Mouse (Mus musculus): ENCODE measurements around the gene Gm14569. TPM values are rescaled to one million over a fixed set of nuclear protein-coding genes. Genes with fewer than 3 reads are reported as not detected.

Gm14569 gene
- polyA plus RNA-seq (2014; fragmentation: Nextera tagmentation; extraction: Ambion mirVana), result not detected in 2 replicates

DNA sequence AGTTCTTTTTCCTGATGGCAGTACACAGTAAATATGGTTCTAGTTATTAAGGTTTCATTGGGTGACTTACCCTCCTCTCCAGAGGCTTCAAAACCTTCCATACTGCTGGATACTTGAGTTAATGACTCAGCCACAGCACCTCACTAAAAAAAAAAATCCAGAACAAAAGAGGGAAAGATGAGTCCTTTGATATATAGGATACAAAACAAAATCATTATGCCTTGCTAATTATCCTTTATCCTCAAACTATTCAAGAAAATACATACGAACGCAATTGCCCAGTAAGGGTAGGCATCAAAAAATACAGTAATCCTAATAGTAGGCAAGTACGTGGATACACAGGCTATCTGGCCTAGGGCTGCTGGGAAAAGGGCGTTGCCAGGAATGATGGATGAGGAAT lies at the start of gene Gm14569:
Gm14569 (minus strand) TSS at position 101 of the 400 bp plus-strand sequence.
- DNase-seq (ENCODE audit: low spot score) (no peak), ATAC-seq (replicated peaks; ENCODE audit: insufficient number of reproducible peaks, low FRiP score, low TSS enrichment, low read depth) (no peak)
- Histone ChIP-seq H3K4me1 (ENCODE audit: control insufficient read depth, insufficient read depth, low read length) (no peaks in the 10 kb centered on the region), H3K4me2 (ENCODE audit: low read depth, low read length) (no peak within 1 kb of the TSS), H3K9ac (replicated peaks; ENCODE audit: low read length) (no peak within 1 kb of the TSS), H3K27ac (replicated peaks; ENCODE audit: low read depth, low read length) (no peak within 1 kb of the TSS), H3K36me3 (replicated peaks; ENCODE audit: control insufficient read depth, insufficient read depth, low read depth, low read length) (no peaks in the 10 kb centered on the region), H3K4me3 (ENCODE audit: low read depth, low read length) (no peak within 1 kb of the TSS), H3K27me3 (ENCODE audit: control insufficient read depth, insufficient read depth, low read length) (no peaks in the 10 kb centered on the region), H3K9me3 (replicated peaks; ENCODE audit: control insufficient read depth, low read length) (no peaks in the 10 kb centered on the region)
- WGBS, result 89% methylated on average over 4 of the region's 4 CpGs

DNA sequence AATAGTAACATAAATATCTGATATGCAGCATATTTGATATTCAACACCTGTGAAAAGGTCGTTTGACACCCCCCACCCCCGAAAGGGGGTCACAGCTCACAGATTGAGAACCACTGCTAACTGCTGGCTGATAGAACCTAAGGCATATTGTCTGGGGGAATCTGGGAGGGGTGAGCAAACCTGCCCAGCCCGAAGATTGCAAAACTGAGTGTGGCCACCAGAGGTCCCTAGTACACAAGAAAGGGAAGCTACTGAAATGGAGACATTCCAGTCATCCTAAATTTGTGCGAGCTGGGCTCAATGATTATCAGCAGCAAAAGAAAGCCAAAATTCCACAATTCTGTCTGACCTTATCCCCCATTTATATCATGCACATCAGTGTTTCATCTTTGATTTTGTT lies 42.9 kb upstream of the Gm14569 start:
- H3K9ac ChIP-seq (replicated peaks; ENCODE audit: low read length), result no peak overlapping the region
- H3K4me2 ChIP-seq (ENCODE audit: low read depth, low read length), result no peak overlapping the region
- H3K27ac ChIP-seq (replicated peaks; ENCODE audit: low read depth, low read length), result no peak overlapping the region
- 15% methylated on average over 4 of the region's 4 CpGs for WGBS
- H3K27me3 ChIP-seq (ENCODE audit: control insufficient read depth, insufficient read depth, low read length), result no peaks in the 10 kb centered on the region
- no peak for ATAC-seq (replicated peaks; ENCODE audit: insufficient number of reproducible peaks, low FRiP score, low TSS enrichment, low read depth)
- H3K9me3 ChIP-seq (replicated peaks; ENCODE audit: control insufficient read depth, low read length), result no peaks in the 10 kb centered on the region
- peak; percentile 76 for DNase-seq (ENCODE audit: low spot score)
- H3K36me3 ChIP-seq (replicated peaks; ENCODE audit: control insufficient read depth, insufficient read depth, low read depth, low read length), result no peaks in the 10 kb centered on the region
- no peak overlapping the region for H3K4me3 ChIP-seq (ENCODE audit: low read depth, low read length)
- H3K4me1 ChIP-seq (ENCODE audit: control insufficient read depth, insufficient read depth, low read length), result no peaks in the 10 kb centered on the region

DNA sequence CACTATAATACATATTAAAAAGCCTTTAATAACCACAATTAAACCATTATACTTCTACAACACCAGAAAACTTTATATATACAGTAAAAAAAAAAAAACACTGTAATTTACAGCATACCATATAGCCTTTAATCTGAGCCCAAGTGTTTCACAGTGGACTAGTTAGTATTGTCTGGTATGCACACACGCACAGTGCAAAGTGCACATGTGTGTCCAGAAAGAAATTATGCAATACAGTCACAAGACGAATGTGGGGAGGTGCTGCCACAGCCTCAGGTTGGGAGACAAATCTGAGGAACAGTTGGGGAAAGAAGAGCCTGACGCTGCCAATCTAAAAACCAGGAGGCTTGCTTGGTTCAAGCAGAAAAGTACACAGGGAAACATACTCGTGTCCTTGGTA lies 42.1 kb upstream of the Gm14569 start:
- H3K27ac ChIP-seq (replicated peaks; ENCODE audit: low read depth, low read length), result no peak overlapping the region
- WGBS, result 65% methylated on average over 4 of the region's 4 CpGs
- no peak overlapping the region for H3K4me3 ChIP-seq (ENCODE audit: low read depth, low read length)
- no peaks in the 10 kb centered on the region for H3K36me3 ChIP-seq (replicated peaks; ENCODE audit: control insufficient read depth, insufficient read depth, low read depth, low read length)
- no peak overlapping the region for H3K4me2 ChIP-seq (ENCODE audit: low read depth, low read length)
- no peak overlapping the region for H3K9ac ChIP-seq (replicated peaks; ENCODE audit: low read length)
- no peaks in the 10 kb centered on the region for H3K27me3 ChIP-seq (ENCODE audit: control insufficient read depth, insufficient read depth, low read length)
- ATAC-seq (replicated peaks; ENCODE audit: insufficient number of reproducible peaks, low FRiP score, low TSS enrichment, low read depth) (no peak), DNase-seq (ENCODE audit: low spot score) (no peak)
- no peaks in the 10 kb centered on the region for H3K9me3 ChIP-seq (replicated peaks; ENCODE audit: control insufficient read depth, low read length)
- H3K4me1 ChIP-seq (ENCODE audit: control insufficient read depth, insufficient read depth, low read length), result no peaks in the 10 kb centered on the region

DNA sequence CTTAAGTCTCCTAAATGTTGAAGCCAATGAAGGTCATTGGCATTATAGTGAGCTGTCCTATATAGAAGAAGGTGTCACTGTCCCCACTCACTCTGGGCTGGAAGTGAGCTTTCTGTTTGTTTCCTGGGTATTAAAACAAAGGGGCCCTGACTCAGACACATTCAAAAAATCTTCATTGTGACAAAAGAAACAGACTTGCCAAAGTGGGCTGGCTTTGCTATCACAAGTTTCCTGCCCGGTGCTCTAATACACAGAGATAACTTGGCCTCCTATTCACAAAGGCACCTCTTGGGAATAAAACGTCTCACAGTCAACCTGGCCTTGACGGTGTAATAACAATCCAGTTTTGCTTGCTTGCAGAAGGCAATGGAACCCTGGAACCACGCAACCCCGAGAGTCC lies 38.6 kb upstream of the Gm14569 start:
- 75% methylated on average over 5 of the region's 5 CpGs for WGBS

DNA sequence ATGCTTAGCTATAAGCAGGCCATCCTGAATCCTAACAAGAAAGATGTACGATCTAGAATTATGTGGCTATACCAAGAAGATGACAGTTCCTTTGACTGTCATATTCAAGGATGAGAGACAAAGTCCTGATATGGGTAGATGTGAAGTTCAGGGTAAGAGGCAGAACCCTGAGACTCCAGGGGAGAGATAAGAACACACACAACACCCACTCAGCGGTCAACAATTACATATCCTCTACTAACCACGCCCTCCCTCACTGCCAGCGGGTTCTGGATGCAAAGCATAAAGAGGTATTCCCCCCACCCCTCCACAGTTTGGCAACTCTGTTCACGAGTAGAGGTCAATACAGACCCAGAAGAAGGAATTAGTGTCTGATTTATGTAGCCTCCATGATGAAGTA lies 32.1 kb upstream of the Gm14569 start:
- WGBS, result 80% methylated on average over 5 of the region's 5 CpGs
- H3K27ac ChIP-seq (replicated peaks; ENCODE audit: low read depth, low read length), result no peak overlapping the region
- no peak overlapping the region for H3K4me3 ChIP-seq (ENCODE audit: low read depth, low read length)

More for the DNA sequence above, 38.6 kb upstream of the Gm14569 start:
- H3K27ac ChIP-seq (replicated peaks; ENCODE audit: low read depth, low read length), result no peak overlapping the region
- ATAC-seq (replicated peaks; ENCODE audit: insufficient number of reproducible peaks, low FRiP score, low TSS enrichment, low read depth), result no peak
- no peaks in the 10 kb centered on the region for H3K27me3 ChIP-seq (ENCODE audit: control insufficient read depth, insufficient read depth, low read length)
- DNase-seq (ENCODE audit: low spot score), result no peak
- no peaks in the 10 kb centered on the region for H3K36me3 ChIP-seq (replicated peaks; ENCODE audit: control insufficient read depth, insufficient read depth, low read depth, low read length)
- H3K4me3 ChIP-seq (ENCODE audit: low read depth, low read length), result no peak overlapping the region
- no peaks in the 10 kb centered on the region for H3K4me1 ChIP-seq (ENCODE audit: control insufficient read depth, insufficient read depth, low read length)
- H3K9me3 ChIP-seq (replicated peaks; ENCODE audit: control insufficient read depth, low read length), result no peaks in the 10 kb centered on the region
- no peak overlapping the region for H3K9ac ChIP-seq (replicated peaks; ENCODE audit: low read length)
- no peak overlapping the region for H3K4me2 ChIP-seq (ENCODE audit: low read depth, low read length)

DNA sequence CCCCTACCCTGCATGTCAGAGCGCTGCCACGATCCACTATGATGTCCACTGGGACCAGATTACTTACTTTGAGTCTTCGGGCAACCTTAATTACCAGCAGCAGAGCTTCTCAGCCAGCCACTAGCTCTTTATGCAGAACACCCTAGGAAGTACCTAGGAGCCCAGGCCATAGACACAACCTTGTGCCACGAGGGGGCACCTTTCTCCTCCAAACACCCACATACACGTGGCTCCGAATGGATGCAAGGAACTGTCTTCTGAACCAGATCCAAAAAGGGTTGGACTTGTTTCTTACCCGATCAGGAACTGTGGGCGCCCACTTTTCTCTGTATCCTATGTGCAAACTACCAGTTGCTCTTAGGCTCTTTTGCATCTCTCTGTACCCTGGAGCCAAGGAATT lies 22.1 kb upstream of the Gm14569 start:
- Histone ChIP-seq H3K9me3 (replicated peaks; ENCODE audit: control insufficient read depth, low read length) (no peaks in the 10 kb centered on the region), H3K36me3 (replicated peaks; ENCODE audit: control insufficient read depth, insufficient read depth, low read depth, low read length) (no peaks in the 10 kb centered on the region), H3K27ac (replicated peaks; ENCODE audit: low read depth, low read length) (no peak overlapping the region), H3K27me3 (ENCODE audit: control insufficient read depth, insufficient read depth, low read length) (no peaks in the 10 kb centered on the region), H3K4me2 (ENCODE audit: low read depth, low read length) (no peak overlapping the region), H3K4me3 (ENCODE audit: low read depth, low read length) (no peak overlapping the region), H3K4me1 (ENCODE audit: control insufficient read depth, insufficient read depth, low read length) (no peaks in the 10 kb centered on the region), H3K9ac (replicated peaks; ENCODE audit: low read length) (no peak overlapping the region)
- 55% methylated on average over 8 of the region's 8 CpGs for WGBS
- no peak for ATAC-seq (replicated peaks; ENCODE audit: insufficient number of reproducible peaks, low FRiP score, low TSS enrichment, low read depth)
- no peak for DNase-seq (ENCODE audit: low spot score)

More for the DNA sequence above, 32.1 kb upstream of the Gm14569 start:
- Histone ChIP-seq H3K36me3 (replicated peaks; ENCODE audit: control insufficient read depth, insufficient read depth, low read depth, low read length) (no peaks in the 10 kb centered on the region), H3K9ac (replicated peaks; ENCODE audit: low read length) (no peak overlapping the region), H3K9me3 (replicated peaks; ENCODE audit: control insufficient read depth, low read length) (no peaks in the 10 kb centered on the region), H3K4me1 (ENCODE audit: control insufficient read depth, insufficient read depth, low read length) (no peaks in the 10 kb centered on the region), H3K27me3 (ENCODE audit: control insufficient read depth, insufficient read depth, low read length) (no peaks in the 10 kb centered on the region), H3K4me2 (ENCODE audit: low read depth, low read length) (no peak overlapping the region)
- no peak for DNase-seq (ENCODE audit: low spot score)
- no peak for ATAC-seq (replicated peaks; ENCODE audit: insufficient number of reproducible peaks, low FRiP score, low TSS enrichment, low read depth)

DNA sequence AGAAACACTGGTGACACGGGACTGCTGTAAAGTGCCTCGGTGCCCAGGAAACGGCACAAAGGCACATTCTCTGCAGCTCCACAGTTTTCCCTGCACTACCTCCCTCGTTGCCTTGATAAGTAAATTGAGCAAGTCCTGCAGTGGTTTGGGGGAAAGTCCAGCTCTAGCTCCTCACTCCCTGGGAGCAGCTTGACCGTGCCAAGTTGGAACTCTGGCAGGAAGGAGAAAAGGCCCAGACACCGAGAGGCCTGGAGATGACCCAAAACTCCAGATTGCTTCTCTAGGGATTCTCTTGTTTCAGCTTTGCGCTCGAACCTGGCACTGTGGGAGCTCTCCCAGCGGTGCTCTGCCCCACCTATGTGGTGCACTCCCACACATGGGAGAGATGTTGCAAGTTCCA lies 21.6 kb upstream of the Gm14569 start:
- DNase-seq (ENCODE audit: low spot score) (no peak), ATAC-seq (replicated peaks; ENCODE audit: insufficient number of reproducible peaks, low FRiP score, low TSS enrichment, low read depth) (no peak)
- WGBS, result 66% methylated on average over 9 of the region's 9 CpGs
- no peak overlapping the region for H3K9ac ChIP-seq (replicated peaks; ENCODE audit: low read length)
- no peaks in the 10 kb centered on the region for H3K27me3 ChIP-seq (ENCODE audit: control insufficient read depth, insufficient read depth, low read length)
- no peak overlapping the region for H3K27ac ChIP-seq (replicated peaks; ENCODE audit: low read depth, low read length)
- H3K9me3 ChIP-seq (replicated peaks; ENCODE audit: control insufficient read depth, low read length), result no peaks in the 10 kb centered on the region
- no peaks in the 10 kb centered on the region for H3K4me1 ChIP-seq (ENCODE audit: control insufficient read depth, insufficient read depth, low read length)
- no peak overlapping the region for H3K4me3 ChIP-seq (ENCODE audit: low read depth, low read length)
- H3K4me2 ChIP-seq (ENCODE audit: low read depth, low read length), result no peak overlapping the region
- H3K36me3 ChIP-seq (replicated peaks; ENCODE audit: control insufficient read depth, insufficient read depth, low read depth, low read length), result no peaks in the 10 kb centered on the region

DNA sequence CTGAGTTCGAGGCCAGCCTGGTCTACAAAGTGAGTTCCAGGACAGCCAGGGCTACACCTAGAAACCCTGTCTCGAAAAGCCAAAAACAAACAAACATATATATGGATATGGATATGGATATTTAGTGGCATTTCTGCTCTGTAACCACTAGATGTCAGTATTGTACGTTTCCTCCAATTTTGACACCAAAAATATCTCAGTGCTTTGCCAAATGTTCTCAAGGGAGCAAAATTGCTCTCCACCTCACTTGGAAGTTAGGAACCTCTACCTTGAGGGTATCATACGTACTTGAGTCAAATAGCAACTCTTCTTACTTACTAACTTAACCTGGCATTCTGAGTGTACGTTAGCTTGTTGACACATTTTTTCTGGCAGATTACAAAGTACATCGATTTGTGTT lies 15.2 kb upstream of the Gm14569 start:
- 57% methylated on average over 6 of the region's 6 CpGs for WGBS
- H3K27ac ChIP-seq (replicated peaks; ENCODE audit: low read depth, low read length), result no peak overlapping the region
- DNase-seq (ENCODE audit: low spot score), result peak; percentile 32

More for the DNA sequence above, 15.2 kb upstream of the Gm14569 start:
- Histone ChIP-seq H3K9me3 (replicated peaks; ENCODE audit: control insufficient read depth, low read length) (no peaks in the 10 kb centered on the region), H3K36me3 (replicated peaks; ENCODE audit: control insufficient read depth, insufficient read depth, low read depth, low read length) (no peaks in the 10 kb centered on the region), H3K4me3 (ENCODE audit: low read depth, low read length) (no peak overlapping the region), H3K9ac (replicated peaks; ENCODE audit: low read length) (no peak overlapping the region), H3K4me2 (ENCODE audit: low read depth, low read length) (no peak overlapping the region), H3K27me3 (ENCODE audit: control insufficient read depth, insufficient read depth, low read length) (no peaks in the 10 kb centered on the region), H3K4me1 (ENCODE audit: control insufficient read depth, insufficient read depth, low read length) (no peaks in the 10 kb centered on the region)
- no peak for ATAC-seq (replicated peaks; ENCODE audit: insufficient number of reproducible peaks, low FRiP score, low TSS enrichment, low read depth)
